Mouse (Mus musculus): ENCODE measurements around the gene Fgfr2. TPM values are rescaled to one million over a fixed set of nuclear protein-coding genes. Genes with fewer than 3 reads are reported as not detected.

The Fgfr2 gene
- polyA plus RNA-seq, 1 experiment from 2014 or later, result 47.9 TPM

- 0 out of 2 replicates have a peak overlapping the region, but pooled peaks have one; percentile 6 for H3K4me2 ChIP-seq
- WGBS, result under 1% methylated on average over 37 of the region's 37 CpGs
- H3K36me3 ChIP-seq (ENCODE audit: poor library complexity, severe bottlenecking), result 0 out of 2 replicates have a peak, but pooled peaks cover under 1% of the 10 kb centered on the region
- H3K4me1 ChIP-seq, result peaks cover 39% of the 10 kb centered on the region
- peak overlapping the region; percentile 12 for H3K4me3 ChIP-seq
- no peaks in the 10 kb centered on the region for H3K9me3 ChIP-seq (replicated peaks)
- no peak overlapping the region for H3K27ac ChIP-seq
- H3K27me3 ChIP-seq, result peaks cover 79% of the 10 kb centered on the region
- no peak overlapping the region for H3K9ac ChIP-seq
- no peak for ATAC-seq
Observed at GRCm38 (mm10) chr7:131556541-131557271, 1566.4 kb downstream of the Fgfr2 start.

- Histone ChIP-seq H3K27me3 (peaks cover 85% of the 10 kb centered on the region), H3K4me2 (no peak overlapping the region), H3K4me1 (peaks cover 34% of the 10 kb centered on the region), H3K9ac (no peak overlapping the region), H3K36me3 (ENCODE audit: poor library complexity, severe bottlenecking) (no peaks in the 10 kb centered on the region), H3K9me3 (replicated peaks) (no peaks in the 10 kb centered on the region), H3K27ac (no peak overlapping the region), H3K4me3 (peak overlapping the region; percentile 9; the same call in 1 of the 2 replicates)
- whole genome bisulfite sequencing, result 2% methylated on average over 9 of the region's 9 CpGs
- ATAC-seq, result no peak
Observed at GRCm38 (mm10) chr7:131556116-131556515, 1567.0 kb downstream of the Fgfr2 start.

- Histone ChIP-seq H3K9ac (no peak overlapping the region), H3K36me3 (ENCODE audit: poor library complexity, severe bottlenecking) (no peaks in the 10 kb centered on the region), H3K4me2 (peak overlapping the region; percentile 8; the same call in 1 of the 2 replicates), H3K4me3 (peak overlapping the region; percentile 9), H3K27ac (no peak overlapping the region), H3K9me3 (replicated peaks) (no peaks in the 10 kb centered on the region), H3K27me3 (peaks cover 92% of the 10 kb centered on the region), H3K4me1 (peaks cover 29% of the 10 kb centered on the region)
- under 1% methylated on average over 68 of the region's 68 CpGs for WGBS
- ATAC-seq, result no peak
Observed at GRCm38 (mm10) chr7:131555301-131556081, 1567.7 kb downstream of the Fgfr2 start.

- Histone ChIP-seq H3K4me1 (peaks cover 29% of the 10 kb centered on the region), H3K9ac (no peak overlapping the region), H3K36me3 (ENCODE audit: poor library complexity, severe bottlenecking) (no peaks in the 10 kb centered on the region), H3K4me3 (peak overlapping the region; percentile 27), H3K27ac (no peak overlapping the region), H3K9me3 (replicated peaks) (no peaks in the 10 kb centered on the region), H3K4me2 (peak overlapping the region; percentile 50), H3K27me3 (peaks cover 100% of the 10 kb centered on the region)
- under 1% methylated on average over 45 of the region's 45 CpGs for WGBS
- ATAC-seq, result no peak
Observed at GRCm38 (mm10) chr7:131554341-131555180, 1568.6 kb downstream of the Fgfr2 start.

- no peak overlapping the region for H3K9ac ChIP-seq
- 0% methylated on average over 33 of the region's 39 CpGs for WGBS
- H3K4me2 ChIP-seq, result peak overlapping the region; percentile 50
- H3K4me3 ChIP-seq, result peak overlapping the region; percentile 27
- no peaks in the 10 kb centered on the region for H3K9me3 ChIP-seq (replicated peaks)
- H3K27ac ChIP-seq, result no peak overlapping the region
- H3K4me1 ChIP-seq, result peaks cover 29% of the 10 kb centered on the region
- H3K27me3 ChIP-seq, result peaks cover 100% of the 10 kb centered on the region
- peak; percentile 59; the same call in 1 of the 2 replicates for ATAC-seq
- no peaks in the 10 kb centered on the region for H3K36me3 ChIP-seq (ENCODE audit: poor library complexity, severe bottlenecking)
Observed at GRCm38 (mm10) chr7:131553771-131554175, 1569.4 kb downstream of the Fgfr2 start.

- no peak overlapping the region for H3K9ac ChIP-seq
- H3K4me2 ChIP-seq, result no peak overlapping the region
- no peaks in the 10 kb centered on the region for H3K9me3 ChIP-seq (replicated peaks)
- peaks cover 100% of the 10 kb centered on the region for H3K27me3 ChIP-seq
- H3K4me1 ChIP-seq, result peaks cover 29% of the 10 kb centered on the region
- no peak overlapping the region for H3K27ac ChIP-seq
- no peaks in the 10 kb centered on the region for H3K36me3 ChIP-seq (ENCODE audit: poor library complexity, severe bottlenecking)
- no peak for ATAC-seq
- H3K4me3 ChIP-seq, result no peak overlapping the region
- 1% methylated on average over 5 of the region's 5 CpGs for WGBS
Observed at GRCm38 (mm10) chr7:131552781-131553180, 1570.4 kb downstream of the Fgfr2 start.

GRCm38 (mm10) chr7:131551931-131552741, 1571.0 kb downstream of the Fgfr2 start:
- H3K4me1 ChIP-seq, result peaks cover 29% of the 10 kb centered on the region
- no peak for ATAC-seq
- H3K9me3 ChIP-seq (replicated peaks), result no peaks in the 10 kb centered on the region
- no peak overlapping the region for H3K4me3 ChIP-seq
- under 1% methylated on average over 42 of the region's 42 CpGs for WGBS
- no peak overlapping the region for H3K9ac ChIP-seq
- H3K4me2 ChIP-seq, result no peak overlapping the region
- H3K27ac ChIP-seq, result no peak overlapping the region
- H3K36me3 ChIP-seq (ENCODE audit: poor library complexity, severe bottlenecking), result no peaks in the 10 kb centered on the region
- peaks cover 100% of the 10 kb centered on the region for H3K27me3 ChIP-seq

- Histone ChIP-seq H3K4me2 (no peak overlapping the region), H3K9ac (no peak overlapping the region), H3K4me3 (no peak overlapping the region), H3K27ac (no peak overlapping the region), H3K27me3 (peaks cover 100% of the 10 kb centered on the region), H3K36me3 (ENCODE audit: poor library complexity, severe bottlenecking) (no peaks in the 10 kb centered on the region), H3K9me3 (replicated peaks) (no peaks in the 10 kb centered on the region), H3K4me1 (peaks cover 23% of the 10 kb centered on the region)
- under 1% methylated on average over 4 of the region's 4 CpGs for WGBS
- ATAC-seq, result no peak
Observed at GRCm38 (mm10) chr7:131551471-131551870, 1571.7 kb downstream of the Fgfr2 start.

GRCm38 (mm10) chr7:131548473-131548872, 1574.7 kb downstream of the Fgfr2 start, which contains the start of gene Hmx2:
Gene Hmx2 (plus strand): TSS chr7:131548773.
- H3K36me3 ChIP-seq (ENCODE audit: poor library complexity, severe bottlenecking), result no peaks in the 10 kb centered on the region
- H3K27ac ChIP-seq, result no peak within 1 kb of the TSS
- WGBS, result 3% methylated on average over 3 of the region's 3 CpGs
- peaks cover 99% of the 10 kb centered on the region for H3K27me3 ChIP-seq
- no peak within 1 kb of the TSS for H3K4me3 ChIP-seq
- H3K4me2 ChIP-seq, result no peak within 1 kb of the TSS
- ATAC-seq, result no peak
- peaks cover 14% of the 10 kb centered on the region for H3K4me1 ChIP-seq
- no peak within 1 kb of the TSS for H3K9ac ChIP-seq
- H3K9me3 ChIP-seq (replicated peaks), result no peaks in the 10 kb centered on the region

GRCm38 (mm10) chr7:131547481-131547880, 1575.7 kb downstream of the Fgfr2 start:
- ATAC-seq, result no peak

GRCm38 (mm10) chr7:131546423-131546822, 1576.7 kb downstream of the Fgfr2 start:
- no peaks in the 10 kb centered on the region for H3K36me3 ChIP-seq (ENCODE audit: poor library complexity, severe bottlenecking)
- peaks cover 99% of the 10 kb centered on the region for H3K27me3 ChIP-seq
- H3K4me1 ChIP-seq, result peaks cover 28% of the 10 kb centered on the region
- no peak overlapping the region for H3K27ac ChIP-seq
- H3K9ac ChIP-seq, result no peak overlapping the region
- no peaks in the 10 kb centered on the region for H3K9me3 ChIP-seq (replicated peaks)
- no peak overlapping the region for H3K4me3 ChIP-seq
- no peak overlapping the region for H3K4me2 ChIP-seq
- no peak for ATAC-seq
- WGBS, result 0% methylated on average over 2 of the region's 2 CpGs

More at GRCm38 (mm10) chr7:131547481-131547880, 1575.7 kb downstream of the Fgfr2 start:
- H3K4me3 ChIP-seq, result no peak overlapping the region
- no peak overlapping the region for H3K9ac ChIP-seq
- H3K36me3 ChIP-seq (ENCODE audit: poor library complexity, severe bottlenecking), result no peaks in the 10 kb centered on the region
- no peak overlapping the region for H3K4me2 ChIP-seq
- no peaks in the 10 kb centered on the region for H3K9me3 ChIP-seq (replicated peaks)
- H3K4me1 ChIP-seq, result peaks cover 21% of the 10 kb centered on the region
- H3K27me3 ChIP-seq, result peaks cover 99% of the 10 kb centered on the region
- H3K27ac ChIP-seq, result no peak overlapping the region
- WGBS, result 5% methylated on average over 5 of the region's 5 CpGs

All from forebrain, embryonic 13.5 days (tissue).